Mouse (Mus musculus) erythroblast, embryonic 14.5 days (primary cell): ENCODE data around the gene Ptprg. TPM values are rescaled to one million over a fixed set of nuclear protein-coding genes. Genes with fewer than 3 reads are reported as not detected.

Source experiments
- H3K27me3 ChIP-seq: 2 replicates; pipeline ENCODE4 v1.6.1; 2012; ENCODE audit warnings: inconsistent platforms; ENCODE audit not compliant: control insufficient read depth
- H3K36me3 ChIP-seq: 2 replicates; pipeline ENCODE4 v1.6.1; 2012; ENCODE audit warnings: mild to moderate bottlenecking, inconsistent platforms; ENCODE audit not compliant: control insufficient read depth
- H3K4me1 ChIP-seq: 2 replicates; pipeline ENCODE4 v1.6.1; 2012; ENCODE audit warnings: inconsistent platforms; ENCODE audit not compliant: control insufficient read depth
- H3K4me3 ChIP-seq: replicated peaks from 2 replicates; pipeline ENCODE3; 2012; ENCODE audit warnings: moderate library complexity, mild to moderate bottlenecking, inconsistent platforms
- H3K9me3 ChIP-seq: 2 replicates; pipeline ENCODE4 v1.6.1; 2012; ENCODE audit warnings: low read length, inconsistent platforms, mixed read lengths; ENCODE audit not compliant: control insufficient read depth
- GATA1 ChIP-seq: IDR thresholded peaks from 2 replicates; pipeline ENCODE4 v1.6.1; 2012; ENCODE audit warnings: low read length, inconsistent platforms, mixed read lengths
- TAL1 ChIP-seq: IDR thresholded peaks from 3 replicates; pipeline ENCODE4 v1.6.1; 2012; ENCODE audit warnings: low read length, inconsistent platforms, mixed read lengths
- polyA plus RNA-seq: library from polyadenylated mRNA; stranded (reverse); fragments of >175 nt; gene quantifications from 2 replicates; pipeline ENCODE4 v1.2.3, GENCODE M21; 2012

Ptprg gene
- polyA plus RNA-seq, 1 experiment: not detected

GRCm38 (mm10) chr14:12163196-12163595, 609.9 kb downstream of the Ptprg start:
- H3K4me3 ChIP-seq: no peak overlapping the region
- no peaks in the 10 kb centered on the region for H3K9me3 ChIP-seq
- no peak for TF ChIP-seq GATA1
- no peak for TF ChIP-seq TAL1
- H3K36me3 ChIP-seq: no peaks in the 10 kb centered on the region
- H3K27me3 ChIP-seq: no peaks in the 10 kb centered on the region
- no peaks in the 10 kb centered on the region for H3K4me1 ChIP-seq

GRCm38 (mm10) chr14:12167215-12167614, 613.9 kb downstream of the Ptprg start:
- H3K36me3 ChIP-seq: no peaks in the 10 kb centered on the region
- H3K4me1 ChIP-seq: no peaks in the 10 kb centered on the region
- no peaks in the 10 kb centered on the region for H3K27me3 ChIP-seq
- H3K9me3 ChIP-seq: no peaks in the 10 kb centered on the region
- no peak overlapping the region for H3K4me3 ChIP-seq
- TF ChIP-seq GATA1: no peak
- no peak for TF ChIP-seq TAL1

- H3K36me3 ChIP-seq: no peaks in the 10 kb centered on the region
- H3K27me3 ChIP-seq: no peaks in the 10 kb centered on the region
- no peak overlapping the region for H3K4me3 ChIP-seq
- no peak for TF ChIP-seq GATA1
- TF ChIP-seq TAL1: no peak
- no peaks in the 10 kb centered on the region for H3K4me1 ChIP-seq
- H3K9me3 ChIP-seq: no peaks in the 10 kb centered on the region
Observed at GRCm38 (mm10) chr14:12167651-12168050, 614.3 kb downstream of the Ptprg start.

- Histone ChIP-seq H3K4me1 (no peaks in the 10 kb centered on the region), H3K36me3 (no peaks in the 10 kb centered on the region), H3K4me3 (no peak overlapping the region), H3K9me3 (no peaks in the 10 kb centered on the region), H3K27me3 (no peaks in the 10 kb centered on the region)
- no peak for TF ChIP-seq GATA1
- TF ChIP-seq TAL1: no peak
Observed at GRCm38 (mm10) chr14:12177436-12177835, 624.1 kb downstream of the Ptprg start.

DNA sequence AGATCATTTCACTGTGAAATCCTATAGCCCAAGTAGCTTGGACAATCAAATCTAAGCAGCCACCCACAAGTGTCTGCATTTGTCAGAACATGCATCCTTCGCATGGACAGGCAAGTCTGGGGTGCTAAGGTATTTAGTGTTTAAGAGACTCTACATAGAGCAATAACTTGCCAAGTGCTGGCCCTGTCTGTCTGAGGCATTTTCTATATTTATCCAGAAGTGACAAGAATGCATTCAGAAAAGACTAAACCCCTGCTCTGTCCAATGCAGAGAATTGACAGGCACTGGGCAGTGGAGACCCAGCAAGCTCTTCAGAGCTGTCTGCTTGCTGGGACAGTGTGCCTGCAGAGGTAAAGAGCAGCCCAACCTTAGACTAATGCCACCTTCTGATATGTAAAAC, 625.3 kb downstream of the Ptprg start:
- no peak for TF ChIP-seq TAL1
- TF ChIP-seq GATA1: no peak
- no peak overlapping the region for H3K4me3 ChIP-seq
- no peaks in the 10 kb centered on the region for H3K27me3 ChIP-seq
- H3K9me3 ChIP-seq: no peaks in the 10 kb centered on the region
- H3K4me1 ChIP-seq: no peaks in the 10 kb centered on the region
- H3K36me3 ChIP-seq: no peaks in the 10 kb centered on the region

- Histone ChIP-seq H3K4me3 (no peak overlapping the region), H3K4me1 (no peaks in the 10 kb centered on the region), H3K27me3 (no peaks in the 10 kb centered on the region), H3K9me3 (no peaks in the 10 kb centered on the region), H3K36me3 (no peaks in the 10 kb centered on the region)
- TF ChIP-seq GATA1 (no peak), TAL1 (no peak)
Observed at GRCm38 (mm10) chr14:12180116-12180515, 626.8 kb downstream of the Ptprg start.

- Histone ChIP-seq H3K4me1 (no peaks in the 10 kb centered on the region), H3K36me3 (no peaks in the 10 kb centered on the region), H3K27me3 (no peaks in the 10 kb centered on the region), H3K9me3 (no peaks in the 10 kb centered on the region), H3K4me3 (no peak overlapping the region)
- no peak for TF ChIP-seq GATA1
- no peak for TF ChIP-seq TAL1
Observed at GRCm38 (mm10) chr14:12185040-12185439, 631.7 kb downstream of the Ptprg start.

DNA sequence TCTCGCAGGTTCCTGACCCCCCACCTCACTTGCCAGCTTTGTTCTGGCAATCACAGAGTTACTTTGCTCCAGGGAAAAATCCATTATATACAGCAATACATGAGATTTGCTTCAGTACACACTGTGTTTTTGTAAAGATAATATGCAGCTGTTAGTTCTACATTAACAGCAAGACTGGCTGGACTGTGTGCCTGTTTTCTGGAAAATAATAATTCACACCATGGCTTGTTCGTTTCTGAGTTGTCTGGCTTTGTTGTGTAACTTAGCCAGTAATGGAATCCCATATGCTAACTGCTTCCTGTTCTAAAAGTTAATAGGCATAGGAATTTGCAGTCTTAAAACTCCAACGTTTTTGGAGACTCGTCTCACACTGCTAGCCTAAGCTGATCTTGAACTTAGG, 635.0 kb downstream of the Ptprg start:
- Histone ChIP-seq H3K36me3 (no peaks in the 10 kb centered on the region), H3K9me3 (no peaks in the 10 kb centered on the region), H3K27me3 (no peaks in the 10 kb centered on the region), H3K4me3 (no peak overlapping the region), H3K4me1 (no peaks in the 10 kb centered on the region)
- TF ChIP-seq GATA1 (no peak), TAL1 (no peak)

- no peaks in the 10 kb centered on the region for H3K27me3 ChIP-seq
- TF ChIP-seq GATA1 (no peak), TAL1 (no peak)
- no peak overlapping the region for H3K4me3 ChIP-seq
- no peaks in the 10 kb centered on the region for H3K4me1 ChIP-seq
- H3K9me3 ChIP-seq: no peaks in the 10 kb centered on the region
- H3K36me3 ChIP-seq: no peaks in the 10 kb centered on the region
Observed at GRCm38 (mm10) chr14:12189266-12189665, 635.9 kb downstream of the Ptprg start.

- Histone ChIP-seq H3K9me3 (no peaks in the 10 kb centered on the region), H3K4me1 (no peaks in the 10 kb centered on the region), H3K27me3 (no peaks in the 10 kb centered on the region), H3K36me3 (no peaks in the 10 kb centered on the region), H3K4me3 (no peak overlapping the region)
- no peak for TF ChIP-seq TAL1
- no peak for TF ChIP-seq GATA1
Observed at GRCm38 (mm10) chr14:12189717-12190600, 636.6 kb downstream of the Ptprg start.
